Mouse (Mus musculus): ENCODE measurements around the gene Atp5j2. TPM values are rescaled to one million over a fixed set of nuclear protein-coding genes. Genes with fewer than 3 reads are reported as not detected.

Gene Atp5j2
- total and polyA plus RNA-seq, 3 experiments, result 733 to 1,137 (median 962) TPM

GRCm38 (mm10) chr5:145226453-145226852 is 34.6 kb upstream of the Atp5j2 start:
- DNase-seq, result no peak
- H3K79me2 ChIP-seq (replicated peaks; ENCODE audit: control insufficient read depth, insufficient read depth, low read length), result no peaks in the 10 kb centered on the region
- H3K36me3 ChIP-seq (ENCODE audit: control insufficient read depth, insufficient read depth, low read length), result no peaks in the 10 kb centered on the region
- H3K27me3 ChIP-seq (ENCODE audit: control insufficient read depth, insufficient read depth, low read length), result no peaks in the 10 kb centered on the region
- intact Hi-C loops (cut with DNase I), result no loop called here
- H3K9ac ChIP-seq (ENCODE audit: low read depth, low read length), result no peak overlapping the region
- 46% methylated on average over 2 of the region's 2 CpGs for WGBS
- no peak overlapping the region for H3K27ac ChIP-seq
- peaks cover 3% of the 10 kb centered on the region; the same call in 1 of the 2 replicates for H3K4me1 ChIP-seq (ENCODE audit: control insufficient read depth, insufficient read depth, low read length)
- no peak overlapping the region for H3K4me3 ChIP-seq
- TF ChIP-seq EP300 (IDR thresholded peaks at IDR 0.05; ENCODE audit: insufficient read depth, low read depth, low read length) (no peak), POLR2A (IDR thresholded peaks at IDR 0.05; ENCODE audit: insufficient read depth, low read depth, low read length) (no peak), CTCF (IDR thresholded peaks at IDR 0.05) (no peak)

GRCm38 (mm10) chr5:145223395-145223794 is 31.5 kb upstream of the Atp5j2 start:
- TF ChIP-seq CTCF (IDR thresholded peaks at IDR 0.05) (no peak), POLR2A (IDR thresholded peaks at IDR 0.05; ENCODE audit: insufficient read depth, low read depth, low read length) (no peak), EP300 (IDR thresholded peaks at IDR 0.05; ENCODE audit: insufficient read depth, low read depth, low read length) (no peak)
- no peaks in the 10 kb centered on the region for H3K79me2 ChIP-seq (replicated peaks; ENCODE audit: control insufficient read depth, insufficient read depth, low read length)
- no peaks in the 10 kb centered on the region for H3K36me3 ChIP-seq (ENCODE audit: control insufficient read depth, insufficient read depth, low read length)
- WGBS, result 81% methylated on average over 12 of the region's 12 CpGs
- intact Hi-C loops (cut with DNase I), result no loop called here
- H3K27me3 ChIP-seq (ENCODE audit: control insufficient read depth, insufficient read depth, low read length), result no peaks in the 10 kb centered on the region
- no peak overlapping the region for H3K9ac ChIP-seq (ENCODE audit: low read depth, low read length)
- H3K4me3 ChIP-seq, result no peak overlapping the region
- no peaks in the 10 kb centered on the region for H3K4me1 ChIP-seq (ENCODE audit: control insufficient read depth, insufficient read depth, low read length)
- DNase-seq, result no peak
- no peak overlapping the region for H3K27ac ChIP-seq

- no peaks in the 10 kb centered on the region for H3K27me3 ChIP-seq (ENCODE audit: control insufficient read depth, insufficient read depth, low read length)
- intact Hi-C loops (cut with DNase I), result no loop called here
- no peaks in the 10 kb centered on the region for H3K79me2 ChIP-seq (replicated peaks; ENCODE audit: control insufficient read depth, insufficient read depth, low read length)
- WGBS, result 87% methylated on average over 5 of the region's 5 CpGs
- DNase-seq, result no peak
- TF ChIP-seq CTCF (IDR thresholded peaks at IDR 0.05) (no peak), EP300 (IDR thresholded peaks at IDR 0.05; ENCODE audit: insufficient read depth, low read depth, low read length) (no peak), POLR2A (IDR thresholded peaks at IDR 0.05; ENCODE audit: insufficient read depth, low read depth, low read length) (no peak)
- no peak overlapping the region for H3K27ac ChIP-seq
- H3K36me3 ChIP-seq (ENCODE audit: control insufficient read depth, insufficient read depth, low read length), result no peaks in the 10 kb centered on the region
- H3K4me1 ChIP-seq (ENCODE audit: control insufficient read depth, insufficient read depth, low read length), result no peaks in the 10 kb centered on the region
- H3K4me3 ChIP-seq, result no peak overlapping the region
- H3K9ac ChIP-seq (ENCODE audit: low read depth, low read length), result no peak overlapping the region
Measured at GRCm38 (mm10) chr5:145222840-145223239, 31.0 kb upstream of the Atp5j2 start.

GRCm38 (mm10) chr5:145219981-145220380 is 28.1 kb upstream of the Atp5j2 start:
- Histone ChIP-seq H3K4me1 (ENCODE audit: control insufficient read depth, insufficient read depth, low read length) (no peaks in the 10 kb centered on the region), H3K4me3 (no peak overlapping the region), H3K9ac (ENCODE audit: low read depth, low read length) (no peak overlapping the region), H3K36me3 (ENCODE audit: control insufficient read depth, insufficient read depth, low read length) (no peaks in the 10 kb centered on the region), H3K27me3 (ENCODE audit: control insufficient read depth, insufficient read depth, low read length) (no peaks in the 10 kb centered on the region), H3K27ac (no peak overlapping the region), H3K79me2 (replicated peaks; ENCODE audit: control insufficient read depth, insufficient read depth, low read length) (no peaks in the 10 kb centered on the region)
- intact Hi-C loops (cut with DNase I), result no loop called here
- TF ChIP-seq CTCF (IDR thresholded peaks at IDR 0.05) (no peak), POLR2A (IDR thresholded peaks at IDR 0.05; ENCODE audit: insufficient read depth, low read depth, low read length) (no peak), EP300 (IDR thresholded peaks at IDR 0.05; ENCODE audit: insufficient read depth, low read depth, low read length) (no peak)
- no peak for DNase-seq
- 93% methylated on average over 8 of the region's 8 CpGs for WGBS

GRCm38 (mm10) chr5:145218671-145219070 is 26.8 kb upstream of the Atp5j2 start:
- intact Hi-C loops (cut with DNase I), result no loop called here
- H3K27me3 ChIP-seq (ENCODE audit: control insufficient read depth, insufficient read depth, low read length), result no peaks in the 10 kb centered on the region
- no peak for DNase-seq
- H3K27ac ChIP-seq, result no peak overlapping the region
- no peaks in the 10 kb centered on the region for H3K79me2 ChIP-seq (replicated peaks; ENCODE audit: control insufficient read depth, insufficient read depth, low read length)
- 93% methylated on average over 20 of the region's 20 CpGs for WGBS
- no peak overlapping the region for H3K4me3 ChIP-seq
- TF ChIP-seq POLR2A (IDR thresholded peaks at IDR 0.05; ENCODE audit: insufficient read depth, low read depth, low read length) (no peak), CTCF (IDR thresholded peaks at IDR 0.05) (no peak), EP300 (IDR thresholded peaks at IDR 0.05; ENCODE audit: insufficient read depth, low read depth, low read length) (no peak)
- no peak overlapping the region for H3K9ac ChIP-seq (ENCODE audit: low read depth, low read length)
- no peaks in the 10 kb centered on the region for H3K4me1 ChIP-seq (ENCODE audit: control insufficient read depth, insufficient read depth, low read length)
- H3K36me3 ChIP-seq (ENCODE audit: control insufficient read depth, insufficient read depth, low read length), result no peaks in the 10 kb centered on the region

- 96% methylated on average over 21 of the region's 21 CpGs for WGBS
- H3K4me3 ChIP-seq, result no peak overlapping the region
- TF ChIP-seq POLR2A (IDR thresholded peaks at IDR 0.05; ENCODE audit: insufficient read depth, low read depth, low read length) (no peak), EP300 (IDR thresholded peaks at IDR 0.05; ENCODE audit: insufficient read depth, low read depth, low read length) (no peak), CTCF (IDR thresholded peaks at IDR 0.05) (no peak)
- intact Hi-C loops (cut with DNase I), result no loop called here
- DNase-seq, result no peak
- H3K27ac ChIP-seq, result no peak overlapping the region
- no peaks in the 10 kb centered on the region for H3K27me3 ChIP-seq (ENCODE audit: control insufficient read depth, insufficient read depth, low read length)
- no peak overlapping the region for H3K9ac ChIP-seq (ENCODE audit: low read depth, low read length)
- no peaks in the 10 kb centered on the region for H3K36me3 ChIP-seq (ENCODE audit: control insufficient read depth, insufficient read depth, low read length)
- no peaks in the 10 kb centered on the region for H3K79me2 ChIP-seq (replicated peaks; ENCODE audit: control insufficient read depth, insufficient read depth, low read length)
- no peaks in the 10 kb centered on the region for H3K4me1 ChIP-seq (ENCODE audit: control insufficient read depth, insufficient read depth, low read length)
Measured at GRCm38 (mm10) chr5:145218206-145218605, 26.3 kb upstream of the Atp5j2 start.
